Mouse (Mus musculus): ENCODE results near the gene Mertk. TPM values are rescaled to one million over a fixed set of nuclear protein-coding genes. Genes with fewer than 3 reads are reported as not detected.

Mertk gene
- polyA plus RNA-seq, 1 experiment from 2014 or later, result 0.73 TPM

DNA sequence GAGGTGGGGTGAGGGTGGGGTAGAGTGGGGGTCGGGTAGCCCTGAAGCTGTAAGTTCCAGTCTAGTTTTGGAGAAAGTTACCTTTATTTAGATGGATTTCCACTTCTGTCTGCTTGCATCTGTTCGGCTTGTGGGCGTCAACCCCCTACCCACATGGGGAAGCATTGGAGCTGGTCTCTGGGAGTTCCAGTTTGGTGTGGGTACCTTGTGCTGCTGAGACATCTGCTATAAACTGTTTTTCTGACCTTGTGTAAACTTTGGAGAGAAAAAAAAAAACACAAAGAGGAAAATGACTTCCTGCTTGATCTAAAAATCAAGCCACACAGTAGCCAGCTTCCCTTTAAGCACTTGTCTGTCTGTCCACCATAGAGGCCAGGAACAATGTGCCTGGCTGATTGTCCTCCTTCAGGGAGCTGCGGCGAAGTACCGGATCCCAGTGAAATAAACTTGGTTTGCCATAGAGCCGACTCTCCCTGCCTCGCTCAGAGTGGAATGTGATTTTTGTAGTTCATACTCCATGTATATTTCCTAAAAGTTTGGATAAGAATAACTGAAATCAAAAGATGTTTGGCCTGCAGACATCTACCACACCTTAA lies 48.8 kb downstream of the Mertk start:
- H3K4me1 ChIP-seq (replicated peaks; ENCODE audit: control insufficient read depth, insufficient read depth, low read length), result no peaks in the 10 kb centered on the region; the same call in 1 of the 2 replicates
- H3K4me2 ChIP-seq (ENCODE audit: low read length), result no peak overlapping the region
- no peak overlapping the region for H3K27ac ChIP-seq (ENCODE audit: low read length)
- no peaks in the 10 kb centered on the region for H3K27me3 ChIP-seq (replicated peaks; ENCODE audit: control insufficient read depth, insufficient read depth, low read length)
- H3K36me3 ChIP-seq (ENCODE audit: control insufficient read depth, insufficient read depth), result no peaks in the 10 kb centered on the region
- no peaks in the 10 kb centered on the region for H3K9me3 ChIP-seq (ENCODE audit: control insufficient read depth, low read length)
- H3K4me3 ChIP-seq (replicated peaks; ENCODE audit: low read length), result no peak overlapping the region
- H3K9ac ChIP-seq (replicated peaks; ENCODE audit: low read depth, low read length), result no peak overlapping the region
- WGBS, result 86% methylated on average over 8 of the region's 8 CpGs
- no peak for ATAC-seq

GRCm38 (mm10) chr2:128748171-128748570 lies 49.4 kb downstream of the Mertk start:
- Histone ChIP-seq H3K4me3 (replicated peaks; ENCODE audit: low read length) (no peak overlapping the region), H3K4me2 (ENCODE audit: low read length) (no peak overlapping the region), H3K27ac (ENCODE audit: low read length) (no peak overlapping the region), H3K9me3 (ENCODE audit: control insufficient read depth, low read length) (no peaks in the 10 kb centered on the region), H3K4me1 (replicated peaks; ENCODE audit: control insufficient read depth, insufficient read depth, low read length) (no peaks in the 10 kb centered on the region; the same call in 1 of the 2 replicates), H3K27me3 (replicated peaks; ENCODE audit: control insufficient read depth, insufficient read depth, low read length) (no peaks in the 10 kb centered on the region), H3K36me3 (ENCODE audit: control insufficient read depth, insufficient read depth) (no peaks in the 10 kb centered on the region), H3K9ac (replicated peaks; ENCODE audit: low read depth, low read length) (no peak overlapping the region)
- ATAC-seq, result no peak
- WGBS, result 70% methylated on average over 6 of the region's 6 CpGs

DNA sequence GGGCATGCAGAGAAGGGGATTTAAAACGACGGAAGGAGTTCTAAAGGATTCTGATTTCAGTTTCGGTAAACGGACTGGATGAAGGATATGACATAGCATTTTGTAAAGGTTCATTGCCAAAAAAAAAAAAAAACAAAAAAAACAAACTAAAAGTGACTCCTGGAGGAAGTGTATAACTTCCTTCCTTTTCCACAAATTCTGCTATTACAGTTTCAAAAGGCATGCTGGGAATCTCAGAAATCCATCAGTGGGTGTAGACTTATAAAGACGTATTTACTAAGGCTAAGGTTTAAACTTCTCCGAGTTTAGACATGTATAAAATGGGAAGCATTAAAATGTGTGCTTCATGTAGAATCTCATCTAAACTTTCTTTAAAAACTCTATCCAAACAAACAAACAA lies 52.3 kb downstream of the Mertk start:
- H3K4me2 ChIP-seq (ENCODE audit: low read length), result no peak overlapping the region
- 88% methylated on average over 6 of the region's 6 CpGs for WGBS
- no peaks in the 10 kb centered on the region; the same call in 1 of the 2 replicates for H3K4me1 ChIP-seq (replicated peaks; ENCODE audit: control insufficient read depth, insufficient read depth, low read length)
- H3K27me3 ChIP-seq (replicated peaks; ENCODE audit: control insufficient read depth, insufficient read depth, low read length), result no peaks in the 10 kb centered on the region
- no peaks in the 10 kb centered on the region for H3K36me3 ChIP-seq (ENCODE audit: control insufficient read depth, insufficient read depth)
- no peak overlapping the region for H3K9ac ChIP-seq (replicated peaks; ENCODE audit: low read depth, low read length)
- no peak for ATAC-seq
- no peak overlapping the region for H3K27ac ChIP-seq (ENCODE audit: low read length)
- H3K4me3 ChIP-seq (replicated peaks; ENCODE audit: low read length), result no peak overlapping the region
- H3K9me3 ChIP-seq (ENCODE audit: control insufficient read depth, low read length), result no peaks in the 10 kb centered on the region

DNA sequence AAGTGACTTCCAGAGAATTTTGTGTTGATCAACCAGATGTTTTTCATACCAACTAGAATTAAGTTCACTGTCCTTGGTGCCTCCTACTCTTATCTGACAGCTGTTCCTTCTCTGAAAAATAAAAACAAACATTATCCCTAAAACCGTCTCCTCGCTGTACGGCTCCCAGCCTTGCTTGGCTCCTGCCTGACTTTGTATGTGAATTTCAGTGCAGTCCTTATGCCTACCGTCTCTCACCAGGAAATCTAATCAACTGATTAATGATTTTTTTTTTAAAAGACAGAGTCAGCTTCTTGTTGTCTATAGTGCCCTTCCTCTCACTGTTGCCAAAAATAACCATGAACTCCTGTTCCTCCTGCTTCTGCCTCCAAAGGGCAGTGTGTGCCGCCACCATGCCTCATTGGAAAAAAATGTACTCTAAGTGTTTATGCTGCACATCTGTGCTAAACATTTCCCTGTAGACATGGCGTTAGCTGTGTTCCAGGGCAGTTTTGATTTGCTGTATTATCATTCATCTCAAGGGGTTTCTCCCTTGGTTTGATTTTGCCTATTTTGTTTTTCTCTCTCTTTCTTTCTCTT lies 54.6 kb downstream of the Mertk start:
- H3K4me2 ChIP-seq (ENCODE audit: low read length), result no peak overlapping the region
- no peak overlapping the region for H3K4me3 ChIP-seq (replicated peaks; ENCODE audit: low read length)
- no peak overlapping the region for H3K9ac ChIP-seq (replicated peaks; ENCODE audit: low read depth, low read length)
- no peaks in the 10 kb centered on the region for H3K27me3 ChIP-seq (replicated peaks; ENCODE audit: control insufficient read depth, insufficient read depth, low read length)
- ATAC-seq, result no peak
- H3K9me3 ChIP-seq (ENCODE audit: control insufficient read depth, low read length), result no peaks in the 10 kb centered on the region
- 75% methylated on average over 6 of the region's 6 CpGs for WGBS
- no peaks in the 10 kb centered on the region for H3K4me1 ChIP-seq (replicated peaks; ENCODE audit: control insufficient read depth, insufficient read depth, low read length)
- H3K27ac ChIP-seq (ENCODE audit: low read length), result no peak overlapping the region
- H3K36me3 ChIP-seq (ENCODE audit: control insufficient read depth, insufficient read depth), result no peaks in the 10 kb centered on the region

GRCm38 (mm10) chr2:128755149-128755691 lies 56.5 kb downstream of the Mertk start:
- Histone ChIP-seq H3K4me3 (replicated peaks; ENCODE audit: low read length) (no peak overlapping the region), H3K27ac (ENCODE audit: low read length) (no peak overlapping the region), H3K4me1 (replicated peaks; ENCODE audit: control insufficient read depth, insufficient read depth, low read length) (peaks cover 5% of the 10 kb centered on the region; the same call in 1 of the 2 replicates), H3K9ac (replicated peaks; ENCODE audit: low read depth, low read length) (no peak overlapping the region), H3K9me3 (ENCODE audit: control insufficient read depth, low read length) (no peaks in the 10 kb centered on the region), H3K4me2 (ENCODE audit: low read length) (no peak overlapping the region), H3K27me3 (replicated peaks; ENCODE audit: control insufficient read depth, insufficient read depth, low read length) (no peaks in the 10 kb centered on the region), H3K36me3 (ENCODE audit: control insufficient read depth, insufficient read depth) (no peaks in the 10 kb centered on the region)
- WGBS, result 87% methylated on average over 4 of the region's 4 CpGs
- no peak for ATAC-seq

GRCm38 (mm10) chr2:128758724-128759340 lies 60.1 kb downstream of the Mertk start:
- H3K9me3 ChIP-seq (ENCODE audit: control insufficient read depth, low read length), result no peaks in the 10 kb centered on the region
- H3K4me2 ChIP-seq (ENCODE audit: low read length), result no peak overlapping the region
- no peak for ATAC-seq
- H3K27me3 ChIP-seq (replicated peaks; ENCODE audit: control insufficient read depth, insufficient read depth, low read length), result no peaks in the 10 kb centered on the region
- no peaks in the 10 kb centered on the region for H3K36me3 ChIP-seq (ENCODE audit: control insufficient read depth, insufficient read depth)
- H3K27ac ChIP-seq (ENCODE audit: low read length), result no peak overlapping the region
- WGBS, result 30% methylated on average over 10 of the region's 10 CpGs
- no peak overlapping the region for H3K4me3 ChIP-seq (replicated peaks; ENCODE audit: low read length)
- no peak overlapping the region for H3K9ac ChIP-seq (replicated peaks; ENCODE audit: low read depth, low read length)
- peaks cover 5% of the 10 kb centered on the region; the same call in 1 of the 2 replicates for H3K4me1 ChIP-seq (replicated peaks; ENCODE audit: control insufficient read depth, insufficient read depth, low read length)

- peaks cover 5% of the 10 kb centered on the region; the same call in 1 of the 2 replicates for H3K4me1 ChIP-seq (replicated peaks; ENCODE audit: control insufficient read depth, insufficient read depth, low read length)
- ATAC-seq, result no peak
- no peak overlapping the region for H3K4me3 ChIP-seq (replicated peaks; ENCODE audit: low read length)
- H3K4me2 ChIP-seq (ENCODE audit: low read length), result no peak overlapping the region
- no peak overlapping the region for H3K27ac ChIP-seq (ENCODE audit: low read length)
- H3K27me3 ChIP-seq (replicated peaks; ENCODE audit: control insufficient read depth, insufficient read depth, low read length), result no peaks in the 10 kb centered on the region
- no peak overlapping the region for H3K9ac ChIP-seq (replicated peaks; ENCODE audit: low read depth, low read length)
- H3K36me3 ChIP-seq (ENCODE audit: control insufficient read depth, insufficient read depth), result no peaks in the 10 kb centered on the region
- WGBS, result 94% methylated on average over 9 of the region's 9 CpGs
- H3K9me3 ChIP-seq (ENCODE audit: control insufficient read depth, low read length), result no peaks in the 10 kb centered on the region
These were observed 63.3 kb downstream of the Mertk start for GRCm38 (mm10) chr2:128762008-128762407.

GRCm38 (mm10) chr2:128765787-128766186 lies 67.0 kb downstream of the Mertk start:
- no peak for ATAC-seq
- no peak overlapping the region for H3K4me3 ChIP-seq (replicated peaks; ENCODE audit: low read length)
- H3K9ac ChIP-seq (replicated peaks; ENCODE audit: low read depth, low read length), result no peak overlapping the region

GRCm38 (mm10) chr2:128768545-128769247 lies 69.9 kb downstream of the Mertk start:
- Histone ChIP-seq H3K36me3 (ENCODE audit: control insufficient read depth, insufficient read depth) (no peaks in the 10 kb centered on the region), H3K4me3 (replicated peaks; ENCODE audit: low read length) (no peak overlapping the region), H3K9ac (replicated peaks; ENCODE audit: low read depth, low read length) (no peak overlapping the region), H3K4me2 (ENCODE audit: low read length) (no peak overlapping the region), H3K27me3 (replicated peaks; ENCODE audit: control insufficient read depth, insufficient read depth, low read length) (no peaks in the 10 kb centered on the region), H3K27ac (ENCODE audit: low read length) (no peak overlapping the region), H3K4me1 (replicated peaks; ENCODE audit: control insufficient read depth, insufficient read depth, low read length) (no peaks in the 10 kb centered on the region), H3K9me3 (ENCODE audit: control insufficient read depth, low read length) (no peaks in the 10 kb centered on the region)
- no peak for ATAC-seq
- WGBS, result 78% methylated on average over 4 of the region's 4 CpGs

More at GRCm38 (mm10) chr2:128765787-128766186, 67.0 kb downstream of the Mertk start:
- Histone ChIP-seq H3K36me3 (ENCODE audit: control insufficient read depth, insufficient read depth) (no peaks in the 10 kb centered on the region), H3K27ac (ENCODE audit: low read length) (no peak overlapping the region), H3K4me2 (ENCODE audit: low read length) (no peak overlapping the region), H3K27me3 (replicated peaks; ENCODE audit: control insufficient read depth, insufficient read depth, low read length) (no peaks in the 10 kb centered on the region), H3K4me1 (replicated peaks; ENCODE audit: control insufficient read depth, insufficient read depth, low read length) (no peaks in the 10 kb centered on the region), H3K9me3 (ENCODE audit: control insufficient read depth, low read length) (no peaks in the 10 kb centered on the region)
- 100% methylated on average over 1 of the region's 1 CpGs for WGBS

All from forebrain, embryonic 16.5 days (tissue).